Mouse (Mus musculus): Measurements from ENCODE around the gene Pcolce.

- TF ChIP-seq CTCF (IDR thresholded peaks at IDR 0.05) (peak; percentile 25; the same call in 1 of the 2 replicates), EP300 (IDR thresholded peaks at IDR 0.05) (no peak)
These were observed 29.9 kb downstream of the Pcolce start for GRCm38 (mm10) chr5:137583670-137584169.

Data from lung, postnatal 0 days (tissue).